Mouse (Mus musculus) ES-Bruce4 (cell line): ENCODE results near the gene Clcn5. TPM values are rescaled to one million over a fixed set of nuclear protein-coding genes. Genes with fewer than 3 reads are reported as not detected.

ENCODE experiments used
- H3K27ac ChIP-seq: 2 replicates; pipeline ENCODE4 v1.5.1; 2012; ENCODE audit warnings: low read length, inconsistent platforms; ENCODE audit not compliant: insufficient read depth
- H3K27me3 ChIP-seq: 2 replicates; pipeline ENCODE4 v1.6.1; 2012; ENCODE audit warnings: mild to moderate bottlenecking, low read length, inconsistent platforms; ENCODE audit not compliant: control insufficient read depth, poor library complexity, insufficient read depth, severe bottlenecking
- H3K36me3 ChIP-seq: 2 replicates; pipeline ENCODE4 v1.6.1; 2012; ENCODE audit warnings: inconsistent platforms, mild to moderate bottlenecking, low read length, moderate library complexity; ENCODE audit not compliant: control insufficient read depth, poor library complexity, insufficient read depth, severe bottlenecking
- H3K4me1 ChIP-seq: one replicate; pipeline ENCODE4 v1.8.1; 2011; ENCODE audit warnings: low read length; ENCODE audit not compliant: control insufficient read depth, insufficient read depth
- H3K4me3 ChIP-seq: 2 replicates; pipeline ENCODE4 v1.5.1; 2011; ENCODE audit warnings: low read depth, mild to moderate bottlenecking, low read length
- H3K9ac ChIP-seq: 2 replicates; pipeline ENCODE4 v1.6.1; 2012; ENCODE audit warnings: low read depth, mild to moderate bottlenecking, inconsistent platforms; ENCODE audit not compliant: poor library complexity, severe bottlenecking
- H3K9me3 ChIP-seq: replicated peaks from 2 replicates; pipeline ENCODE4 v1.6.1; 2012; ENCODE audit warnings: mild to moderate bottlenecking, low read length, inconsistent platforms; ENCODE audit not compliant: control insufficient read depth, poor library complexity, insufficient read depth, severe bottlenecking
- CTCF ChIP-seq: IDR thresholded peaks from one replicate; pipeline ENCODE4 v1.8.1; 2011; ENCODE audit warnings: low read depth, low read length
- EP300 ChIP-seq: IDR thresholded peaks from 2 replicates; pipeline ENCODE4 v1.6.1; 2011; ENCODE audit warnings: low read depth, low read length; ENCODE audit not compliant: insufficient read depth
- POLR2A ChIP-seq: IDR thresholded peaks from one replicate; pipeline ENCODE4 v1.8.1; 2011; ENCODE audit warnings: low read length; ENCODE audit not compliant: insufficient read depth
- polyA plus RNA-seq: library from polyadenylated mRNA; stranded (reverse); fragments of >200 nt; gene quantifications from 2 replicates; pipeline ENCODE4 v1.2.4, GENCODE M21; 2011; ENCODE audit warnings: low read depth; ENCODE audit not compliant: missing spikeins, insufficient read depth, insufficient read length

Clcn5 gene
- polyA plus RNA-seq, 1 experiment: 47.2 TPM

- no peaks in the 10 kb centered on the region for H3K9me3 ChIP-seq
- no peak for TF ChIP-seq POLR2A
- no peak for TF ChIP-seq EP300
- no peak for TF ChIP-seq CTCF
- H3K27me3 ChIP-seq: no peaks in the 10 kb centered on the region
- H3K9ac ChIP-seq: no peak overlapping the region
- H3K36me3 ChIP-seq: no peaks in the 10 kb centered on the region
- no peak overlapping the region for H3K27ac ChIP-seq
- no peaks in the 10 kb centered on the region for H3K4me1 ChIP-seq
- no peak overlapping the region for H3K4me3 ChIP-seq
These were observed 59.4 kb downstream of the Clcn5 start for GRCm38 (mm10) chrX:7259718-7260117.

GRCm38 (mm10) chrX:7256022-7256421 is 63.1 kb downstream of the Clcn5 start:
- H3K27ac ChIP-seq: no peak overlapping the region
- H3K9me3 ChIP-seq: no peaks in the 10 kb centered on the region
- H3K4me1 ChIP-seq: no peaks in the 10 kb centered on the region
- no peak overlapping the region for H3K9ac ChIP-seq
- no peaks in the 10 kb centered on the region for H3K27me3 ChIP-seq
- no peak for TF ChIP-seq POLR2A
- no peak for TF ChIP-seq CTCF
- TF ChIP-seq EP300: no peak
- no peaks in the 10 kb centered on the region for H3K36me3 ChIP-seq
- H3K4me3 ChIP-seq: no peak overlapping the region

- Histone ChIP-seq H3K27ac (no peak overlapping the region), H3K9me3 (no peaks in the 10 kb centered on the region), H3K4me3 (no peak overlapping the region), H3K9ac (no peak overlapping the region), H3K27me3 (no peaks in the 10 kb centered on the region), H3K36me3 (no peaks in the 10 kb centered on the region), H3K4me1 (no peaks in the 10 kb centered on the region)
- TF ChIP-seq EP300: no peak
- TF ChIP-seq POLR2A: no peak
- TF ChIP-seq CTCF: no peak
These were observed 115.1 kb downstream of the Clcn5 start for GRCm38 (mm10) chrX:7204099-7204498.

- TF ChIP-seq CTCF (no peak), EP300 (no peak), POLR2A (no peak)
- Histone ChIP-seq H3K9me3 (no peaks in the 10 kb centered on the region), H3K4me3 (no peak overlapping the region), H3K27me3 (no peaks in the 10 kb centered on the region), H3K9ac (no peak overlapping the region), H3K27ac (no peak overlapping the region), H3K4me1 (no peaks in the 10 kb centered on the region), H3K36me3 (no peaks in the 10 kb centered on the region)
These were observed 115.6 kb downstream of the Clcn5 start for GRCm38 (mm10) chrX:7203535-7203934.

GRCm38 (mm10) chrX:7197833-7198232 is 121.3 kb downstream of the Clcn5 start:
- TF ChIP-seq EP300 (no peak), POLR2A (no peak), CTCF (no peak)
- no peaks in the 10 kb centered on the region for H3K9me3 ChIP-seq
- no peak overlapping the region for H3K4me3 ChIP-seq
- H3K27me3 ChIP-seq: no peaks in the 10 kb centered on the region
- no peaks in the 10 kb centered on the region for H3K36me3 ChIP-seq
- no peak overlapping the region for H3K9ac ChIP-seq
- H3K27ac ChIP-seq: no peak overlapping the region
- no peaks in the 10 kb centered on the region for H3K4me1 ChIP-seq

- H3K4me1 ChIP-seq: no peaks in the 10 kb centered on the region
- no peaks in the 10 kb centered on the region for H3K9me3 ChIP-seq
- no peak overlapping the region for H3K27ac ChIP-seq
- H3K9ac ChIP-seq: no peak overlapping the region
- H3K36me3 ChIP-seq: no peaks in the 10 kb centered on the region
- H3K27me3 ChIP-seq: no peaks in the 10 kb centered on the region
- TF ChIP-seq POLR2A: no peak
- TF ChIP-seq EP300: no peak
- no peak for TF ChIP-seq CTCF
- no peak overlapping the region for H3K4me3 ChIP-seq
These were observed 128.3 kb downstream of the Clcn5 start for GRCm38 (mm10) chrX:7190816-7191215.

- no peak for TF ChIP-seq EP300
- TF ChIP-seq CTCF: no peak
- no peak for TF ChIP-seq POLR2A
- peak overlapping the region; percentile 72 for H3K9ac ChIP-seq
- H3K27ac ChIP-seq: peak overlapping the region; percentile 87
- H3K4me3 ChIP-seq: peak overlapping the region; percentile 78
- no peaks in the 10 kb centered on the region for H3K4me1 ChIP-seq
- H3K36me3 ChIP-seq: no peaks in the 10 kb centered on the region
- no peaks in the 10 kb centered on the region for H3K27me3 ChIP-seq
- H3K9me3 ChIP-seq: no peaks in the 10 kb centered on the region
These were observed 130.8 kb downstream of the Clcn5 start for GRCm38 (mm10) chrX:7188311-7188807.
